Mouse (Mus musculus): ENCODE measurements around the gene Rrn3. TPM values are rescaled to one million over a fixed set of nuclear protein-coding genes. Genes with fewer than 3 reads are reported as not detected.
"Not testable (repeated sequence)": the region's sequence is repeated elsewhere in the genome, so short reads cannot be mapped to it uniquely, and the experiment has no call there.

Gene Rrn3
- total and polyA plus RNA-seq, 3 experiments: 60.0 to 92.8 TPM; not detected in 1

- Histone ChIP-seq H3K27ac (ENCODE audit: control insufficient read depth, low read depth, low read length) (no peak overlapping the region), H3K9me3 (replicated peaks; ENCODE audit: insufficient read depth, low read length) (no peaks in the 10 kb centered on the region), H3K9ac (ENCODE audit: control insufficient read depth, low read depth, low read length, poor library complexity, severe bottlenecking) (no peak overlapping the region), H3K4me3 (ENCODE audit: control insufficient read depth in 1 of 2, insufficient read depth in 1 of 2, low read depth in 2 of 2, low read length in 2 of 2) (no peak overlapping the region), H3K36me3 (ENCODE audit: control insufficient read depth in 1 of 2, insufficient read depth in 2 of 2, low read length in 2 of 2) (peaks cover 11 to 18% of the 10 kb centered on the region in 2 experiments), H3K79me2 (ENCODE audit: control insufficient read depth, insufficient read depth, low read length, poor library complexity) (peaks cover 16% of the 10 kb centered on the region), H3K27me3 (ENCODE audit: control insufficient read depth in 1 of 2, insufficient read depth in 2 of 2, low read length in 2 of 2) (no peaks in the 10 kb centered on the region), H3K4me1 (ENCODE audit: control insufficient read depth in 1 of 2, insufficient read depth in 2 of 2, low read length in 2 of 2) (peaks cover 0 to 10% of the 10 kb centered on the region in 2 experiments; a peak in 2 of 4 replicates)
- DNase-seq (ENCODE audit: low read depth, low spot score): no peak
- TF ChIP-seq TBP (IDR thresholded peaks at IDR 0.05; ENCODE audit: low read depth, low read length) (no peak), ZMIZ1 (IDR thresholded peaks at IDR 0.05; ENCODE audit: low read depth, low read length) (no peak), MXI1 (IDR thresholded peaks at IDR 0.05; ENCODE audit: low read depth, low read length) (no peak), POLR2AphosphoS5 (IDR thresholded peaks at IDR 0.05; ENCODE audit: borderline replicate concordance, low read depth, low read length) (no peak), EP300 (IDR thresholded peaks at IDR 0.05; ENCODE audit: low read depth in 1 of 2, low read length in 2 of 2) (no peak), CTCF (IDR thresholded peaks at IDR 0.05 in 2 of 3, conservative IDR thresholded peaks at IDR 0.05 in 1 of 3; ENCODE audit: control insufficient read depth in 1 of 3, insufficient read depth in 1 of 3, low read depth in 2 of 3, low read length in 3 of 3, poor library complexity in 1 of 3, severe bottlenecking in 1 of 3) (no peak), MYB (IDR thresholded peaks at IDR 0.05; ENCODE audit: low read depth, low read length) (no peak), POLR2A (IDR thresholded peaks at IDR 0.05; ENCODE audit: control insufficient read depth in 1 of 2, insufficient read depth in 1 of 2, low read depth in 1 of 2, low read length in 2 of 2, poor library complexity in 1 of 2) (no peak), MAFK (IDR thresholded peaks at IDR 0.05; ENCODE audit: borderline replicate concordance, low read depth, low read length) (no peak), GABPA (IDR thresholded peaks at IDR 0.05; ENCODE audit: low read depth, low read length) (no peak), MEF2A (IDR thresholded peaks at IDR 0.05; ENCODE audit: extremely low read depth, insufficient replicate concordance, low read depth, low read length, poor library complexity, severe bottlenecking) (no peak), SMC3 (IDR thresholded peaks at IDR 0.05; ENCODE audit: low read depth, low read length) (no peak), HCFC1 (IDR thresholded peaks at IDR 0.05; ENCODE audit: low read depth, low read length) (no peak)
These were observed 5.4 kb downstream of the Rrn3 start for GRCm38 (mm10) chr16:13785932-13786331.

DNA sequence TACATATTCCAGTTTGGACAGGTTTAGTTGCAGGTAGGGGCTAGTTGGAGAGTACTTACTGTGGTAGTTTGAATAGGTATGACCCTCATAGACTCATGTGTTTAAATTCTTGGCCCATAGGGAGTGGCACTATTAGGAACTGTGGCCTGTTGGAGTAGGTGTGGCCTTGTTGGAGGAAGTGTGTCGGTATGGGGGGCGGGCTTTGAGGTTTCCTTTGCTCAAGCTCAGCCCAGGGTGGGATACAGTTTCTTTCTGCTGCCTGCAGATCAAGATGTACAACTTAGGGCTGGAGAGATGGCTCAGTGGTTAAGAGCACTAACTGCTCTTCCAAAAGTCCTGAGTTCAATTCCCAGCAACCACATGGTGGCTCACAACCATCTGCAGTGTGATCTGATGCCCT, 12.9 kb downstream of the Rrn3 start:
- H3K4me1 ChIP-seq (ENCODE audit: control insufficient read depth in 1 of 2, insufficient read depth in 2 of 2, low read length in 2 of 2); H3K4me3 ChIP-seq (ENCODE audit: control insufficient read depth in 1 of 2, insufficient read depth in 1 of 2, low read depth in 2 of 2, low read length in 2 of 2); H3K9me3 ChIP-seq (replicated peaks; ENCODE audit: insufficient read depth, low read length); H3K79me2 ChIP-seq (ENCODE audit: control insufficient read depth, insufficient read depth, low read length, poor library complexity); H3K27me3 ChIP-seq (ENCODE audit: control insufficient read depth in 1 of 2, insufficient read depth in 2 of 2, low read length in 2 of 2); H3K27ac ChIP-seq (ENCODE audit: control insufficient read depth, low read depth, low read length); H3K9ac ChIP-seq (ENCODE audit: control insufficient read depth, low read depth, low read length, poor library complexity, severe bottlenecking): not testable (repeated sequence)
- peak; percentile 46 for DNase-seq (ENCODE audit: low read depth, low spot score)
- peaks cover 5 to 30% of the 10 kb centered on the region in 2 experiments for H3K36me3 ChIP-seq (ENCODE audit: control insufficient read depth in 1 of 2, insufficient read depth in 2 of 2, low read length in 2 of 2)

DNA sequence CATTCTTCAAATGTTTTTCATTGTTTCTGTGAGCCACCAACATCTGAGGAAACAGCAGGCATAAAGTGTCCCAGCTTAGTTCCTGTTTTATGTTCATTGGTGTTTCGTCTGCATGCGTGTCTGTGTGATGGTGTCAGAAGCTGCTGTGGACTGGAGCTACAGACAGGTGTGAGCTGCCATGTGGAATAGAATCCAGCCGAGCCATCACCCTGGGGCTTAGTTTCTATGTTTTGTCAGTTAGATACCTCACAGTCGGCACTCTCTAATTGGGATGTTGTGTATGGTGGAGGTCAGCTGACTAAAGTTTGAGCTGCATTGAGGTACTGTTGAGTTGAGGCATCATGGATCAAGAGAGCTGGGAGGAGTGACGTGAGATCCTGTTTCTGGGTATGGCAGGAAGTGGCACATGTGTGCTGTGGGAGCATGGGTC, 16.3 kb downstream of the Rrn3 start:
- Histone ChIP-seq H3K9ac (ENCODE audit: control insufficient read depth, low read depth, low read length, poor library complexity, severe bottlenecking) (no peak overlapping the region), H3K4me3 (ENCODE audit: control insufficient read depth in 1 of 2, insufficient read depth in 1 of 2, low read depth in 2 of 2, low read length in 2 of 2) (no peak overlapping the region), H3K27ac (ENCODE audit: control insufficient read depth, low read depth, low read length) (no peak overlapping the region), H3K79me2 (ENCODE audit: control insufficient read depth, insufficient read depth, low read length, poor library complexity) (no peaks in the 10 kb centered on the region), H3K9me3 (replicated peaks; ENCODE audit: insufficient read depth, low read length) (no peaks in the 10 kb centered on the region), H3K36me3 (ENCODE audit: control insufficient read depth in 1 of 2, insufficient read depth in 2 of 2, low read length in 2 of 2) (peaks cover 5 to 29% of the 10 kb centered on the region in 2 experiments), H3K27me3 (ENCODE audit: control insufficient read depth in 1 of 2, insufficient read depth in 2 of 2, low read length in 2 of 2) (no peaks in the 10 kb centered on the region), H3K4me1 (ENCODE audit: control insufficient read depth in 1 of 2, insufficient read depth in 2 of 2, low read length in 2 of 2) (no peaks in the 10 kb centered on the region)
- TF ChIP-seq EP300 (IDR thresholded peaks at IDR 0.05; ENCODE audit: low read depth in 1 of 2, low read length in 2 of 2) (no peak), UBTF (IDR thresholded peaks at IDR 0.05; ENCODE audit: borderline replicate concordance, insufficient read depth, low read depth, low read length) (no peak), MYC (IDR thresholded peaks at IDR 0.05; ENCODE audit: low read depth, low read length) (no peak), GABPA (IDR thresholded peaks at IDR 0.05; ENCODE audit: low read depth, low read length) (no peak), USF2 (IDR thresholded peaks at IDR 0.05; ENCODE audit: borderline replicate concordance in 1 of 2, insufficient read depth in 1 of 2, low read depth in 1 of 2, low read length in 2 of 2) (no peak), MYB (IDR thresholded peaks at IDR 0.05; ENCODE audit: low read depth, low read length) (no peak), POLR2AphosphoS5 (IDR thresholded peaks at IDR 0.05; ENCODE audit: borderline replicate concordance, low read depth, low read length) (no peak), MAX (IDR thresholded peaks at IDR 0.05; ENCODE audit: low read length) (no peak), RCOR1 (IDR thresholded peaks at IDR 0.05; ENCODE audit: low read depth, low read length) (no peak)
- no peak for DNase-seq (ENCODE audit: low read depth, low spot score)
